Mouse (Mus musculus) midbrain, embryonic 16.5 days (tissue): Measurements from ENCODE around the gene Kif14. TPM values are rescaled to one million over a fixed set of nuclear protein-coding genes. Genes with fewer than 3 reads are reported as not detected.

ENCODE experiments used
- ATAC-seq: fragments of 200-750 bp; cut with Nextera tagmentation; 2 replicates; pipeline ENCODE4 v1.8.0; 2017; ENCODE audit warnings: moderate TSS enrichment
- H3K27ac ChIP-seq: fragments of 300-500 bp; sonication (generic); 2 replicates; pipeline ENCODE4 v1.5.1; 2014; ENCODE audit warnings: mild to moderate bottlenecking, low read length, mixed read lengths
- H3K27me3 ChIP-seq: fragments of 300-500 bp; sonication (generic); 2 replicates; pipeline ENCODE4 v1.6.1; 2014; ENCODE audit warnings: low read depth, low read length, mixed read lengths; ENCODE audit not compliant: control insufficient read depth, insufficient read depth
- H3K36me3 ChIP-seq: fragments of 300-500 bp; sonication (generic); 2 replicates; pipeline ENCODE4 v1.6.1; 2014; ENCODE audit warnings: mild to moderate bottlenecking, low read length, moderate library complexity, mixed read lengths; ENCODE audit not compliant: control insufficient read depth, insufficient read depth
- H3K4me1 ChIP-seq: fragments of 300-500 bp; sonication (generic); 2 replicates; pipeline ENCODE4 v1.6.1; 2014; ENCODE audit warnings: mild to moderate bottlenecking, low read length, mixed read lengths; ENCODE audit not compliant: control insufficient read depth, insufficient read depth
- H3K4me2 ChIP-seq: fragments of 300-500 bp; sonication (generic); 2 replicates; pipeline ENCODE4 v1.6.1; 2014; ENCODE audit warnings: mild to moderate bottlenecking, low read length, mixed read lengths
- H3K4me3 ChIP-seq: fragments of 300-500 bp; sonication (generic); 2 replicates; pipeline ENCODE4 v1.5.1; 2014; ENCODE audit warnings: low read depth, mild to moderate bottlenecking, low read length, moderate library complexity, mixed read lengths
- H3K9ac ChIP-seq: fragments of 300-500 bp; sonication (generic); 2 replicates; pipeline ENCODE4 v1.6.1; 2014; ENCODE audit warnings: low read depth, low read length, mixed read lengths
- H3K9me3 ChIP-seq: fragments of 300-500 bp; sonication (generic); replicated peaks from 2 replicates; pipeline ENCODE4 v1.6.1; 2014; ENCODE audit warnings: mild to moderate bottlenecking, low read length, mixed read lengths; ENCODE audit not compliant: control insufficient read depth, poor library complexity, severe bottlenecking
- WGBS: fragments of 180-500 bp; shearing (Covaris S2); extraction: QIAGEN DNeasy Blood & Tissue Kit; methylation state at CpG from one replicate; pipeline ENCODE4 v1.1.7; 2014; 5-methylcytosine and 5-hydroxymethylcytosine counted together
- polyA plus RNA-seq: library from polyadenylated mRNA; unstranded; fragments of >200 nt; fragmentation: Nextera tagmentation; extraction: Ambion mirVana; gene quantifications from 2 replicates; pipeline ENCODE4 v1.2.1, GENCODE M21; 2015

The Kif14 gene
- polyA plus RNA-seq = 0.54 and 0.62 TPM in 2 replicates

GRCm38 (mm10) chr1:136466143-136466811 lies at the start of gene Kif14:
TSS of gene Kif14 (plus strand) at chr1:136466343.
- ATAC-seq = peak; percentile 98
- H3K36me3 ChIP-seq = no peaks in the 10 kb centered on the region
- H3K9me3 ChIP-seq = no peaks in the 10 kb centered on the region
- under 1% methylated on average over 52 of the region's 52 CpGs for WGBS
- peak within 1 kb of the TSS; percentile 100 for H3K4me2 ChIP-seq
- peak within 1 kb of the TSS; percentile 55 for H3K4me3 ChIP-seq
- H3K27me3 ChIP-seq = no peaks in the 10 kb centered on the region
- H3K4me1 ChIP-seq = peaks cover 5% of the 10 kb centered on the region
- peak within 1 kb of the TSS; percentile 52; the same call in 1 of the 2 replicates for H3K9ac ChIP-seq
- H3K27ac ChIP-seq = no peak within 1 kb of the TSS

GRCm38 (mm10) chr1:136418393-136418792 lies 47.8 kb upstream of the Kif14 start:
- H3K4me2 ChIP-seq = no peak overlapping the region
- no peaks in the 10 kb centered on the region for H3K27me3 ChIP-seq
- H3K27ac ChIP-seq = no peak overlapping the region
- 96% methylated on average over 6 of the region's 6 CpGs for WGBS
- H3K4me1 ChIP-seq = no peaks in the 10 kb centered on the region
- H3K9me3 ChIP-seq = no peaks in the 10 kb centered on the region
- ATAC-seq = no peak
- 0 out of 2 replicates have a peak, but pooled peaks cover 2% of the 10 kb centered on the region for H3K36me3 ChIP-seq
- H3K4me3 ChIP-seq = no peak overlapping the region
- H3K9ac ChIP-seq = no peak overlapping the region

GRCm38 (mm10) chr1:136427166-136427969 lies 38.8 kb upstream of the Kif14 start:
- Histone ChIP-seq H3K4me2 (no peak overlapping the region), H3K9ac (no peak overlapping the region), H3K9me3 (no peaks in the 10 kb centered on the region), H3K27me3 (no peaks in the 10 kb centered on the region), H3K4me3 (no peak overlapping the region), H3K36me3 (no peaks in the 10 kb centered on the region), H3K27ac (no peak overlapping the region), H3K4me1 (no peaks in the 10 kb centered on the region)
- 82% methylated on average over 11 of the region's 11 CpGs for WGBS
- ATAC-seq = no peak

- Histone ChIP-seq H3K4me1 (no peaks in the 10 kb centered on the region), H3K27ac (no peak overlapping the region), H3K9me3 (no peaks in the 10 kb centered on the region), H3K4me2 (no peak overlapping the region), H3K27me3 (no peaks in the 10 kb centered on the region), H3K9ac (no peak overlapping the region), H3K36me3 (peaks cover 3% of the 10 kb centered on the region; the same call in 1 of the 2 replicates), H3K4me3 (no peak overlapping the region)
- ATAC-seq = no peak
- 90% methylated on average over 4 of the region's 4 CpGs for WGBS
Observed at GRCm38 (mm10) chr1:136428981-136429380, 37.2 kb upstream of the Kif14 start.

GRCm38 (mm10) chr1:136430126-136430818 lies 35.9 kb upstream of the Kif14 start:
- no peaks in the 10 kb centered on the region for H3K27me3 ChIP-seq
- H3K4me3 ChIP-seq = no peak overlapping the region
- no peaks in the 10 kb centered on the region for H3K9me3 ChIP-seq
- H3K9ac ChIP-seq = no peak overlapping the region
- 68% methylated on average over 7 of the region's 7 CpGs for WGBS
- ATAC-seq = no peak
- H3K36me3 ChIP-seq = peaks cover 3% of the 10 kb centered on the region; the same call in 1 of the 2 replicates
- H3K4me2 ChIP-seq = no peak overlapping the region
- H3K4me1 ChIP-seq = no peaks in the 10 kb centered on the region
- H3K27ac ChIP-seq = no peak overlapping the region

- Histone ChIP-seq H3K9ac (no peak overlapping the region), H3K9me3 (no peaks in the 10 kb centered on the region), H3K4me1 (no peaks in the 10 kb centered on the region), H3K4me3 (no peak overlapping the region), H3K4me2 (no peak overlapping the region), H3K27me3 (no peaks in the 10 kb centered on the region), H3K27ac (no peak overlapping the region), H3K36me3 (no peaks in the 10 kb centered on the region)
- ATAC-seq = no peak
- 86% methylated on average over 7 of the region's 7 CpGs for WGBS
Observed at GRCm38 (mm10) chr1:136440741-136441140, 25.4 kb upstream of the Kif14 start.

- Histone ChIP-seq H3K9ac (no peak overlapping the region), H3K36me3 (no peaks in the 10 kb centered on the region), H3K27ac (no peak overlapping the region), H3K9me3 (no peaks in the 10 kb centered on the region), H3K27me3 (no peaks in the 10 kb centered on the region), H3K4me3 (no peak overlapping the region), H3K4me1 (no peaks in the 10 kb centered on the region), H3K4me2 (no peak overlapping the region)
- ATAC-seq = no peak
- 79% methylated on average over 9 of the region's 9 CpGs for WGBS
Observed at GRCm38 (mm10) chr1:136442809-136443208, 23.3 kb upstream of the Kif14 start.

GRCm38 (mm10) chr1:136444555-136445255 lies 21.4 kb upstream of the Kif14 start:
- no peaks in the 10 kb centered on the region for H3K4me1 ChIP-seq
- WGBS = 93% methylated on average over 12 of the region's 12 CpGs
- no peaks in the 10 kb centered on the region for H3K27me3 ChIP-seq
- no peaks in the 10 kb centered on the region for H3K9me3 ChIP-seq
- H3K9ac ChIP-seq = no peak overlapping the region
- no peak overlapping the region for H3K4me2 ChIP-seq
- no peak overlapping the region for H3K27ac ChIP-seq
- H3K36me3 ChIP-seq = no peaks in the 10 kb centered on the region
- ATAC-seq = no peak
- H3K4me3 ChIP-seq = no peak overlapping the region
